Mouse (Mus musculus) thymus, adult 18-20 months (tissue): ENCODE results near the gene Speer2.

Source experiments
- DNase-seq, 2 experiments: peaks; one replicate each; pipeline ENCODE4 v3.0.0; 2022; ENCODE audit warnings: mixed read lengths in 2 of 2

Gene Speer2

DNA sequence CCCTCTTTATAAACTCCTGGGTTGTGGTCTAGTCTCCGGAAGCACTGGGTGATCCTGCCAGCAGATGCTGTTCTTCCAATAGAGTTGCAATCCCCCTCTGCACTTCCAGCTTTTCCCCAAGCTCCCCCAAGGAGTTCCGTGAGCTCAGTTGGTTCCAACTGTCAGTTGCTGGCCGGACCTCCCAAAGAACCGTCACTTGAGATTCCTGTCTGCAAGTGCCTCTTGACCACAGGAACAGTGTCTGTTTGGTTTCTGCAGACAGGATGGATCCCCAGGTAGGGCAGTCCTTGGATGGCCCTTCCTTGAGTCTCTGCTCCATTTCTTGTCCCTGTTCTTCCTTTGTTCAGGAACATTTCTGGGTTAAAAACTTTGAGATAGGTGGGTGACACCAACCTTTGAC is at the start of gene Speer2:
Gene Speer2, minus strand, starts transcription at position 101 of the 400 bp plus-strand sequence.
- DNase-seq = no peak

DNA sequence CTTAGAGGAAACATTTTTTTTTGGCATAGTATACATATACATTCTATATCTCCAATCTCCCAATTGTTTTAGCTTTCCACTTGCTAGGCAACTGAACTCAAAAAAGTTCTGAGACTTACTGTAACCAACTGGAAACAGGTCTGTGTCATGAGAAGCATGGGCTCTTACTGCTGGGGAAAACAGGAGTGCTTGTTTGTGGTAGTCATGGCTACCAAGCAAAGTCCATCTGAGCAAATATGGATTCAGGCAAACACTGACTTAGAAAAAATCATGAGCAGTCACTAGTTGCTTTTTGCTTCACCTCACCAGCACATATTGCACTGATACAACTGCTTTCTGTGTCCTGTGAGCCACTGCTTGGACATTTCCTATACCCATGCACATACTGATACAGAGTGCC is 40.8 kb upstream of the Speer2 start:
- DNase-seq = no peak

DNA sequence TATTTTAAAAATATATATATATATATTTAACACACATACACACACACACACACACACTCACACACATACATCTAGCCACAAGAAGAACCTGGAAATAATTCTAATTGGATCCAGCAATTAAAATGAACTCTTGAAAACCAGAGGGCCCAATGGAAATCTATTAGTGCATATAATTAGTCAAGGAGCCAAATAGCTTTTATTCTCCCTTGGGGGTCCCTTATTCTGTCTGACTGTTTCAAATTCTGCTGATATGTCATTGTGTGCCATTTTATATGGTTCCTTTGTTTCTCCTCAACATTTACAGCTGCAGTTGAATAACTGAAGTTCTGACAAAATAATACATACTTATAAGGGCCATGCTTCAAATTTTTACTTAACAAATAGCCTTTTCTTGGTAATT is 17.2 kb upstream of the Speer2 start:
- no peak for DNase-seq

DNA sequence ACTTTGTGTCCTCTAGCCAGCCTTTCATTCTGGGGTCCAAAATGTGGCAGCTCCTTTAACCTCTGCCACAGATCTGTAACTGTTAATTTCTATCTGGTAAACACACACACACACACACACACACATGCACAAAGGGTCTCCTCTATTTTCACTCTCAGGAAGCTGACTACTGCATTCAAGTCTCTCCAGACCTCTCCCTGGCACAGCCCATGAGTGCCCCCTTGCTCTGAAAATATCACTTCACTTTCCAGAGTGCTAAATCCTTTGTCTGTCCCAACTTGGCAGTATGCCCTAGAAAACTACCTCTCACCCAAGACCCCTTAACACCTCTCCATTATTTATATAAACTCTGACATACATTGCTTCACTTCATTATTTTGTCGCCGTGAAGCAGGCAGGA is 26.9 kb downstream of the Speer2 start:
- no peak for DNase-seq

DNA sequence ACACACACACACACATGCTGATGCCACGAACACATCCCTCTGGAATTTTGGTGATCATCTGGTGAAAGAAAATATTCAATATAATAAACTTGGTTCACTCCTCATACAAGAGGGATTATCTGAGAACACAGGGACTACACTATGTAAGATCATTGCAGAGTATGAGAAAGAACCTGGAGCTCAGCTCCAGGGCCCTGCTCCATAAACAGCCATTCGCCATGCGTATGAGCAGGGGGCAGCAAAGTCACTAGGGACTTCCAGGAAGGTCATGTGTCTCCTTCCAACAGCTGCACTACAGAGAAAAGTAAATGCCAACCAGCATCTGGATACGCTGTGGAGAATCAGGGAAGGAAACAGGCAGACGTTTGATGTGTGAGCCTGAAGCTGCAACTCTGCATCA is 49.9 kb downstream of the Speer2 start:
- DNase-seq = no peak
